Mouse (Mus musculus): ENCODE data around the gene B430218F22Rik. TPM values are rescaled to one million over a fixed set of nuclear protein-coding genes. Genes with fewer than 3 reads are reported as not detected.

B430218F22Rik gene
- polyA plus RNA-seq, 1 experiment from 2014 or later, result 0.62 TPM

Other genes starting within 250 kb of the B430218F22Rik start
- 36.8 and 37.0 TPM in 2 replicates for gene Mrps30, start 622 bp downstream of the B430218F22Rik start, polyA plus RNA-seq (2014; fragmentation: Nextera tagmentation; extraction: Ambion mirVana)

Measured in heart, embryonic 11.5 days (tissue).